ENCODE assay signal across 17 mouse cellular contexts in genomic region chr11:100277726-100278480, GRCm38 (mm10). TPM values are rescaled to one million over a fixed set of nuclear protein-coding genes. Genes with fewer than 3 reads are reported as not detected.
"Had no signal": no experiment of that assay in that cellular context is flagged by ENCODE, and none has a peak within 500 bp of the region (broad histone marks: within the 10 kb centered on the region; RNA-seq: fewer than 3 reads in every experiment).

No protein-coding gene starts in this region.

- H3K4me1 ChIP-seq: limb, embryonic 12.5 days; midbrain, embryonic 13.5 days; stomach, embryonic 15.5 days had no signal

- DNase-seq: kidney, postnatal 25 days; layer of hippocampus, postnatal 36 days; lung, adult 18-20 months; lung, postnatal 36 days; right cerebral cortex, postnatal 14 days; thymus, postnatal 4 days had no signal

- H3K4me3 ChIP-seq: limb, embryonic 12.5 days; midbrain, embryonic 13.5 days; stomach, embryonic 15.5 days had no signal

- H3K27ac ChIP-seq: limb, embryonic 12.5 days; liver, embryonic 14.5 days; midbrain, embryonic 13.5 days; stomach, embryonic 15.5 days had no signal

- H3K9me3 ChIP-seq: limb, embryonic 12.5 days; midbrain, embryonic 13.5 days; stomach, embryonic 15.5 days had no signal

- H3K4me2 ChIP-seq: limb, embryonic 12.5 days; midbrain, embryonic 13.5 days; stomach, embryonic 15.5 days had no signal

- H3K27me3 ChIP-seq: limb, embryonic 12.5 days; midbrain, embryonic 13.5 days; stomach, embryonic 15.5 days had no signal

- H3K9ac ChIP-seq: limb, embryonic 12.5 days; liver, embryonic 14.5 days; midbrain, embryonic 13.5 days; stomach, embryonic 15.5 days had no signal

- ATAC-seq: midbrain, embryonic 13.5 days had no signal

- H3K36me3 ChIP-seq: limb, embryonic 12.5 days; midbrain, embryonic 13.5 days; stomach, embryonic 15.5 days had no signal

RNA-seq across cellular contexts. Expression of gene Krt42, which starts 8.2 kb away (rescaled TPM):
- total RNA-seq: layer of hippocampus, postnatal 36 days; left cerebral cortex, postnatal 36 days; liver, adult 2 months; megakaryocyte progenitor cell, adult 5-6 weeks had no signal
- polyA plus RNA-seq: limb, embryonic 12.5 days; liver, adult 2 months; liver, embryonic 14.5 days; lung, embryonic 16.5 days; midbrain, embryonic 13.5 days; midbrain, postnatal 0 days; neural tube, embryonic 14.5 days; spleen, adult 2 months; stomach, embryonic 15.5 days had no signal

RNA-seq across cellular contexts. Expression of gene Krt17, which starts 17.1 kb away (rescaled TPM):
- total RNA-seq: layer of hippocampus, postnatal 36 days; left cerebral cortex, postnatal 36 days; liver, adult 2 months; megakaryocyte progenitor cell, adult 5-6 weeks had no signal
- polyA plus RNA-seq: liver, adult 2 months; midbrain, embryonic 13.5 days; neural tube, embryonic 14.5 days; spleen, adult 2 months had no signal

RNA-seq across cellular contexts. Expression of gene Krt16, which starts 29.2 kb away (rescaled TPM):
- total RNA-seq: layer of hippocampus, postnatal 36 days; left cerebral cortex, postnatal 36 days; liver, adult 2 months; megakaryocyte progenitor cell, adult 5-6 weeks; midbrain, postnatal 0 days had no signal
- polyA plus RNA-seq: limb, embryonic 12.5 days; liver, adult 2 months; liver, embryonic 14.5 days; lung, embryonic 16.5 days; midbrain, embryonic 13.5 days; midbrain, postnatal 0 days; neural tube, embryonic 14.5 days; spleen, adult 2 months had no signal

RNA-seq across cellular contexts. Expression of gene Gast, which starts 56.3 kb away (rescaled TPM):
- total RNA-seq: layer of hippocampus, postnatal 36 days; left cerebral cortex, postnatal 36 days; liver, adult 2 months; megakaryocyte progenitor cell, adult 5-6 weeks; midbrain, postnatal 0 days had no signal
- polyA plus RNA-seq: limb, embryonic 12.5 days; liver, adult 2 months; liver, embryonic 14.5 days; lung, embryonic 16.5 days; neural tube, embryonic 14.5 days; spleen, adult 2 months had no signal
